Mouse (Mus musculus) megakaryocyte-erythroid progenitor cell, adult 5 weeks (primary cell): ENCODE data around the gene Abhd12b. TPM values are rescaled to one million over a fixed set of nuclear protein-coding genes. Genes with fewer than 3 reads are reported as not detected.

Experiments used
- polyA plus RNA-seq: library from polyadenylated mRNA; stranded (reverse); fragments of >175 nt; gene quantifications from 2 replicates; pipeline ENCODE4 v1.2.3, GENCODE M21; 2012

The Abhd12b gene
- not detected in 2 replicates for polyA plus RNA-seq

GRCm38 (mm10) chr12:70153842-70154241, at the start of gene Abhd12b:
TSS of gene Abhd12b (plus strand) at chr12:70154142.

DNA sequence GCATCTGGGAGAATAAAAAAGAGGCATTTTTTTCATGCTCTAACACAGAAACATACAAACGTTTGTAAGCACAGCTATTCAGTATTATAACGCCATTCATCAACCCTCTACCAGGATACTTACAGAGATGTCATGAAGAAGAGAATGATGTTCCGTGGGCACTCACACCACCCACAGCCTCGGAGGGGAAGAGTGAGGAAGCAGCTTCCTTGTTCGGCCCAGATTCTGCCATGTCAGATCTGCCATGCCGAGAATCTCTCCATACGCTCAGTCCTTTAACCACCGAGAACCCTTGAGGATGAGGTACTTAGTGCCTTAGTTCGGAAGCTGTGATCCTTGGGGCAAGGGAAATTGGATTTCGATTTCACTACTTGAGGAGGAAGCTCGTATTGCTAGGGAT, 40.6 kb upstream of the Abhd12b start, which contains the start of gene Nin:
Gene Nin (minus strand): TSS at position 367 of the 400 bp plus-strand sequence.

GRCm38 (mm10) chr12:70231294-70231693, 77.4 kb downstream of the Abhd12b start, which contains the start of gene Pygl:
TSS of gene Pygl (minus strand) at chr12:70231488.

Other genes with a start within 250 kb of the Abhd12b start
- 17.8 and 25.2 TPM in 2 replicates for gene Sav1, start 167.1 kb upstream of the Abhd12b start, polyA plus RNA-seq
- gene Nin, start 40.4 kb upstream of the Abhd12b start, polyA plus RNA-seq: 36.9 and 43.5 TPM in 2 replicates
- 49.6 and 64.9 TPM in 2 replicates for gene Pygl, start 77.3 kb downstream of the Abhd12b start, polyA plus RNA-seq
- 0.07 and 0.29 TPM in 2 replicates for gene Trim9, start 193.5 kb downstream of the Abhd12b start, polyA plus RNA-seq